Mouse (Mus musculus) limb, embryonic 10.5 days (tissue): Measurements from ENCODE around the gene Olfr543. TPM values are rescaled to one million over a fixed set of nuclear protein-coding genes. Genes with fewer than 3 reads are reported as not detected.

ENCODE experiments used
- DNase-seq: peaks from one replicate; pipeline ENCODE4 v3.0.0-alpha.2; 2017; ENCODE audit warnings: low spot score
- H3K27ac ChIP-seq: fragments of 300-500 bp; sonication (generic); 2 replicates; pipeline ENCODE4 v1.5.1; 2016; ENCODE audit warnings: mild to moderate bottlenecking
- H3K27me3 ChIP-seq: fragments of 300-500 bp; sonication (generic); 2 replicates; pipeline ENCODE4 v1.6.1; 2016; ENCODE audit warnings: low read depth, mild to moderate bottlenecking; ENCODE audit not compliant: poor library complexity, severe bottlenecking
- H3K36me3 ChIP-seq: fragments of 300-500 bp; sonication (generic); 2 replicates; pipeline ENCODE4 v1.6.1; 2016; ENCODE audit warnings: mild to moderate bottlenecking, moderate library complexity
- H3K4me1 ChIP-seq: fragments of 300-500 bp; sonication (generic); 2 replicates; pipeline ENCODE4 v1.6.1; 2016
- H3K4me3 ChIP-seq: fragments of 300-500 bp; sonication (generic); 2 replicates; pipeline ENCODE4 v1.5.1; 2016; ENCODE audit warnings: mild to moderate bottlenecking, moderate library complexity
- H3K9me3 ChIP-seq: fragments of 300-500 bp; sonication (generic); replicated peaks from 2 replicates; pipeline ENCODE4 v1.6.1; 2016; ENCODE audit warnings: mild to moderate bottlenecking
- WGBS: fragments of 180-500 bp; shearing (Covaris S2); methylation state at CpG from one replicate; pipeline ENCODE4 v1.1.7; 2016; 5-methylcytosine and 5-hydroxymethylcytosine counted together
- polyA plus RNA-seq: library from polyadenylated mRNA; unstranded; fragments of >200 nt; fragmentation: Nextera tagmentation; extraction: Ambion mirVana; gene quantifications from 2 replicates; pipeline ENCODE4 v1.2.1, GENCODE M21; 2016

The Olfr543 gene
- polyA plus RNA-seq = 0.24 and 0.33 TPM in 2 replicates

- no peak within 1 kb of the TSS for H3K27ac ChIP-seq
- 93% methylated on average over 4 of the region's 4 CpGs for WGBS
- no peak for DNase-seq
- no peaks in the 10 kb centered on the region for H3K4me1 ChIP-seq
- no peaks in the 10 kb centered on the region for H3K27me3 ChIP-seq
- H3K9me3 ChIP-seq = no peaks in the 10 kb centered on the region
- no peak within 1 kb of the TSS for H3K4me3 ChIP-seq
- 0 out of 2 replicates have a peak, but pooled peaks cover 4% of the 10 kb centered on the region for H3K36me3 ChIP-seq
These were observed at the start of gene Olfr543 for GRCm38 (mm10) chr7:102481579-102481978. TSS of gene Olfr543 (minus strand) at chr7:102481679.

GRCm38 (mm10) chr7:102529052-102529451 is 47.6 kb upstream of the Olfr543 start:
- Histone ChIP-seq H3K9me3 (no peaks in the 10 kb centered on the region), H3K4me3 (no peak overlapping the region), H3K27ac (no peak overlapping the region), H3K4me1 (no peaks in the 10 kb centered on the region), H3K27me3 (no peaks in the 10 kb centered on the region), H3K36me3 (no peaks in the 10 kb centered on the region)
- 92% methylated on average over 1 of the region's 1 CpGs for WGBS
- DNase-seq = no peak

- Histone ChIP-seq H3K9me3 (no peaks in the 10 kb centered on the region), H3K4me3 (no peak overlapping the region), H3K4me1 (peaks cover 16% of the 10 kb centered on the region), H3K36me3 (no peaks in the 10 kb centered on the region), H3K27ac (no peak overlapping the region), H3K27me3 (peaks cover 32% of the 10 kb centered on the region)
- 81% methylated on average over 2 of the region's 2 CpGs for WGBS
- no peak for DNase-seq
These were observed 35.5 kb upstream of the Olfr543 start for GRCm38 (mm10) chr7:102517051-102517335.

- H3K4me3 ChIP-seq = no peak overlapping the region
- H3K36me3 ChIP-seq = no peaks in the 10 kb centered on the region
- 83% methylated on average over 10 of the region's 10 CpGs for WGBS
- no peak overlapping the region for H3K27ac ChIP-seq
- peaks cover 16% of the 10 kb centered on the region for H3K4me1 ChIP-seq
- DNase-seq = no peak
- H3K9me3 ChIP-seq = no peaks in the 10 kb centered on the region
- peaks cover 37% of the 10 kb centered on the region for H3K27me3 ChIP-seq
These were observed 35.0 kb upstream of the Olfr543 start for GRCm38 (mm10) chr7:102516261-102517050.

- no peaks in the 10 kb centered on the region for H3K36me3 ChIP-seq
- no peak for DNase-seq
- 58% methylated on average over 4 of the region's 4 CpGs for WGBS
- peaks cover 16% of the 10 kb centered on the region for H3K4me1 ChIP-seq
- peaks cover 38% of the 10 kb centered on the region for H3K27me3 ChIP-seq
- no peak overlapping the region for H3K4me3 ChIP-seq
- H3K9me3 ChIP-seq = no peaks in the 10 kb centered on the region
- no peak overlapping the region for H3K27ac ChIP-seq
These were observed 32.7 kb upstream of the Olfr543 start for GRCm38 (mm10) chr7:102514144-102514543.

GRCm38 (mm10) chr7:102512814-102513435 is 31.4 kb upstream of the Olfr543 start:
- peak overlapping the region; percentile 61 for H3K4me3 ChIP-seq
- H3K27me3 ChIP-seq = peaks cover 38% of the 10 kb centered on the region
- H3K36me3 ChIP-seq = no peaks in the 10 kb centered on the region
- H3K9me3 ChIP-seq = no peaks in the 10 kb centered on the region
- H3K27ac ChIP-seq = peak overlapping the region; percentile 74
- peak; percentile 94 for DNase-seq
- H3K4me1 ChIP-seq = peaks cover 16% of the 10 kb centered on the region
- WGBS = 1% methylated on average over 54 of the region's 54 CpGs

GRCm38 (mm10) chr7:102511927-102512326 is 30.4 kb upstream of the Olfr543 start:
- H3K27ac ChIP-seq = no peak overlapping the region
- WGBS = 95% methylated on average over 10 of the region's 10 CpGs
- no peak overlapping the region for H3K4me3 ChIP-seq
- DNase-seq = no peak
- H3K27me3 ChIP-seq = peaks cover 36% of the 10 kb centered on the region
- peaks cover 16% of the 10 kb centered on the region for H3K4me1 ChIP-seq
- no peaks in the 10 kb centered on the region for H3K36me3 ChIP-seq
- H3K9me3 ChIP-seq = no peaks in the 10 kb centered on the region

GRCm38 (mm10) chr7:102509726-102510125 is 28.2 kb upstream of the Olfr543 start:
- peaks cover 26% of the 10 kb centered on the region for H3K27me3 ChIP-seq
- no peaks in the 10 kb centered on the region for H3K9me3 ChIP-seq
- H3K4me1 ChIP-seq = peaks cover 4% of the 10 kb centered on the region
- no peak overlapping the region for H3K4me3 ChIP-seq
- no peak overlapping the region for H3K27ac ChIP-seq
- no peaks in the 10 kb centered on the region for H3K36me3 ChIP-seq
- 80% methylated on average over 7 of the region's 7 CpGs for WGBS
- no peak for DNase-seq

- no peak for DNase-seq
- H3K27ac ChIP-seq = no peak overlapping the region
- 92% methylated on average over 6 of the region's 6 CpGs for WGBS
- H3K9me3 ChIP-seq = no peaks in the 10 kb centered on the region
- H3K27me3 ChIP-seq = peaks cover 18% of the 10 kb centered on the region
- H3K4me1 ChIP-seq = peaks cover 4% of the 10 kb centered on the region; the same call in 1 of the 2 replicates
- H3K36me3 ChIP-seq = no peaks in the 10 kb centered on the region
- no peak overlapping the region for H3K4me3 ChIP-seq
These were observed 27.2 kb upstream of the Olfr543 start for GRCm38 (mm10) chr7:102508666-102509065.

GRCm38 (mm10) chr7:102508066-102508465 is 26.6 kb upstream of the Olfr543 start:
- no peak overlapping the region for H3K4me3 ChIP-seq
- no peak overlapping the region for H3K27ac ChIP-seq
- peaks cover 15% of the 10 kb centered on the region for H3K27me3 ChIP-seq
- peaks cover 4% of the 10 kb centered on the region; the same call in 1 of the 2 replicates for H3K4me1 ChIP-seq
- DNase-seq = no peak
- no peaks in the 10 kb centered on the region for H3K36me3 ChIP-seq
- H3K9me3 ChIP-seq = no peaks in the 10 kb centered on the region
- 90% methylated on average over 9 of the region's 9 CpGs for WGBS

- Histone ChIP-seq H3K4me1 (no peaks in the 10 kb centered on the region), H3K9me3 (no peaks in the 10 kb centered on the region), H3K4me3 (no peak overlapping the region), H3K27ac (no peak overlapping the region), H3K36me3 (no peaks in the 10 kb centered on the region), H3K27me3 (peaks cover 4% of the 10 kb centered on the region)
- 45% methylated on average over 3 of the region's 3 CpGs for WGBS
- peak; percentile 78 for DNase-seq
These were observed 25.4 kb upstream of the Olfr543 start for GRCm38 (mm10) chr7:102506848-102507247.

GRCm38 (mm10) chr7:102501986-102502385 is 20.5 kb upstream of the Olfr543 start:
- H3K27ac ChIP-seq = no peak overlapping the region
- H3K4me1 ChIP-seq = no peaks in the 10 kb centered on the region
- DNase-seq = no peak
- no peaks in the 10 kb centered on the region for H3K9me3 ChIP-seq
- H3K36me3 ChIP-seq = no peaks in the 10 kb centered on the region
- H3K27me3 ChIP-seq = no peaks in the 10 kb centered on the region
- H3K4me3 ChIP-seq = no peak overlapping the region
- 76% methylated on average over 5 of the region's 5 CpGs for WGBS

GRCm38 (mm10) chr7:102499473-102499872 is 18.0 kb upstream of the Olfr543 start, which contains the start of gene Olfr545:
TSS of gene Olfr545 (minus strand) at chr7:102499573.
- WGBS = 68% methylated on average over 3 of the region's 3 CpGs
- Histone ChIP-seq H3K36me3 (no peaks in the 10 kb centered on the region), H3K4me3 (no peak within 1 kb of the TSS), H3K9me3 (no peaks in the 10 kb centered on the region), H3K27ac (no peak within 1 kb of the TSS), H3K27me3 (no peaks in the 10 kb centered on the region), H3K4me1 (no peaks in the 10 kb centered on the region)
- DNase-seq = no peak
